Comparison of ENCODE assay signal across 9 mouse cellular contexts in the genomic region with DNA sequence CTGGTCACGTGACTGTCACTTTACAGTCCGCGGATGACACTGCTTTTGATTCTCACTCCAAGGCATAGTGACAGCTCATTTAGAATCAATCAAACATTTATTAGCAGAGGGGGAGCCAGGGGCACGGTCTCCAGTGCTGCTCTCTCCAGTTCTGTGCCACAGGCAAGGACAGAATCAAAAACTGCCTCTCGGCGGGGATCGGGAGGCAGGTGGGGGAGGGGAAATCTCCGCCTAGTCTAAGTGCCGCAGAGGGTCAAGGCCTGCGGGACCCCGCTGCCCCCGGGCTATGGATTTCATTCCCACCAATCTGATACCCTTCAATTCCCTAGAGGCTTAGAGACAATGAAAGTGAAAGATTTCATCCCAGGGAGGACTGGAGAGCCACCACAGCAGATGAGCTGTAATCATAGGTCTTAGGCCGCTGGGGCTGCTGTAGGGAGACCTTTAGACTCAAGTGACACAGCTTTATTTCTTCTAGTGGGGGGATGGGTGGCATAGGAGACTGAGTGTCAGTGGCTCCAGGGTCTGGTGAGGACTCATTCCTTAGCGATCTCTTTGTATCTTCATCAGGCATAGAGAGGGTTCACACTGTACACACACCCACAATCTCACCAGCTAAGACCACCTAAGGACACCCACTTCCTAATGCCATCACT. TPM values are rescaled to one million over a fixed set of nuclear protein-coding genes. Genes with fewer than 3 reads are reported as not detected.
DNase-seq lines count a peak whose midpoint lies in the region; ATAC-seq lines count a peak whose summit lies in the region.
"Had no signal": no experiment of that assay in that cellular context is flagged by ENCODE, and none has a peak within 500 bp of the region (broad histone marks: within the 10 kb centered on the region; RNA-seq: fewer than 3 reads in every experiment).

No protein-coding gene starts in this region.

- peak overlapping the region; percentile 28 for H3K4me3 ChIP-seq in embryonic facial prominence, embryonic 11.5 days (ENCODE audit: low read depth, low read length)
- peak overlapping the region; percentile 56 for H3K4me3 ChIP-seq in limb, embryonic 10.5 days
- peak overlapping the region; percentile 37 for H3K4me3 ChIP-seq in midbrain, embryonic 13.5 days (replicated peaks)

- no peak overlapping the region for H3K27ac ChIP-seq in embryonic facial prominence, embryonic 11.5 days (replicated peaks; ENCODE audit: low read depth, low read length)
- peak overlapping the region; percentile 73 for H3K27ac ChIP-seq in limb, embryonic 10.5 days
- H3K27ac ChIP-seq in midbrain, embryonic 13.5 days, result peak overlapping the region; percentile 91

- no peak overlapping the region for H3K9ac ChIP-seq in embryonic facial prominence, embryonic 11.5 days (replicated peaks; ENCODE audit: low read length)
- H3K9ac ChIP-seq in midbrain, embryonic 13.5 days (replicated peaks), result peak overlapping the region; percentile 51; the same call in 1 of the 2 replicates

- no peaks in the 10 kb centered on the region for H3K4me1 ChIP-seq in embryonic facial prominence, embryonic 11.5 days (ENCODE audit: control insufficient read depth, insufficient read depth, low read length)
- peaks cover 35% of the 10 kb centered on the region for H3K4me1 ChIP-seq in limb, embryonic 10.5 days
- H3K4me1 ChIP-seq in midbrain, embryonic 13.5 days (replicated peaks), result peaks cover 38% of the 10 kb centered on the region

- H3K36me3 ChIP-seq in embryonic facial prominence, embryonic 11.5 days (replicated peaks; ENCODE audit: control insufficient read depth, insufficient read depth, low read depth, low read length), result no peaks in the 10 kb centered on the region
- no peaks in the 10 kb centered on the region for H3K36me3 ChIP-seq in limb, embryonic 10.5 days
- H3K36me3 ChIP-seq in midbrain, embryonic 13.5 days, result no peaks in the 10 kb centered on the region

- no peaks in the 10 kb centered on the region for H3K9me3 ChIP-seq in embryonic facial prominence, embryonic 11.5 days (replicated peaks; ENCODE audit: control insufficient read depth, low read length)
- H3K9me3 ChIP-seq in limb, embryonic 10.5 days (replicated peaks), result no peaks in the 10 kb centered on the region
- no peaks in the 10 kb centered on the region for H3K9me3 ChIP-seq in midbrain, embryonic 13.5 days

- intact Hi-C loops in heart, postnatal 36 days (cut with DNase I), result loop anchor here (5.0 kb wide), 1 partner anchor 169 kb away; no protein-coding TSS in a partner anchor

- H3K4me2 ChIP-seq in embryonic facial prominence, embryonic 11.5 days (ENCODE audit: low read depth, low read length), result peak overlapping the region; percentile 44
- peak overlapping the region; percentile 57 for H3K4me2 ChIP-seq in midbrain, embryonic 13.5 days (replicated peaks)

- peak; percentile 88 for ATAC-seq in embryonic facial prominence, embryonic 11.5 days (replicated peaks; ENCODE audit: insufficient number of reproducible peaks, low FRiP score, low TSS enrichment, low read depth)
- ATAC-seq in midbrain, embryonic 13.5 days, result peak; percentile 95
- no peak for ATAC-seq in inflammation-experienced regulatory T-cells, adult 6 months

- DNase-seq in kidney, adult 11 months, result peak; percentile 26
- DNase-seq in kidney, adult 8-10 months, result no peak
- DNase-seq in adrenal gland, postnatal 10 days, result peak; percentile 53
- peak; percentile 58 for DNase-seq in embryonic facial prominence, embryonic 11.5 days (ENCODE audit: low spot score)
- DNase-seq in heart, postnatal 36 days, result peak; percentile 37 to 54
- peak; percentile 68 for DNase-seq in limb, embryonic 10.5 days (ENCODE audit: low spot score)

- WGBS in embryonic facial prominence, embryonic 11.5 days, result 2% methylated on average over 14 of the region's 14 CpGs
- 3% methylated on average over 14 of the region's 14 CpGs for WGBS in limb, embryonic 10.5 days
- 2% methylated on average over 14 of the region's 14 CpGs for WGBS in midbrain, embryonic 13.5 days

- H3K27me3 ChIP-seq in embryonic facial prominence, embryonic 11.5 days (ENCODE audit: control insufficient read depth, insufficient read depth, low read length), result no peaks in the 10 kb centered on the region
- peaks cover 5% of the 10 kb centered on the region for H3K27me3 ChIP-seq in limb, embryonic 10.5 days (ENCODE audit: low read depth, poor library complexity, severe bottlenecking)
- H3K27me3 ChIP-seq in midbrain, embryonic 13.5 days, result no peaks in the 10 kb centered on the region

RNA-seq across cellular contexts. Expression of a gene that starts 31.9 kb away (rescaled TPM):
- total RNA-seq in adrenal gland, postnatal 10 days (2021), result not detected
- polyA plus RNA-seq in embryonic facial prominence, embryonic 11.5 days (2014; fragmentation: Nextera tagmentation; extraction: Ambion mirVana), result not detected in 2 replicates
- not detected for total RNA-seq in heart, postnatal 36 days (2021)
- not detected in 2 replicates for polyA plus RNA-seq in limb, embryonic 10.5 days (2016; fragmentation: Nextera tagmentation; extraction: Ambion mirVana)
- not detected in 2 replicates for polyA plus RNA-seq in midbrain, embryonic 13.5 days (2015; fragmentation: Nextera tagmentation; extraction: Ambion mirVana)
- polyA plus RNA-seq in inflammation-experienced regulatory T-cells, adult 6 months (2017; shearing (Covaris generic)), result not detected
- total RNA-seq: gastrocnemius, postnatal 4 days had no signal

RNA-seq across cellular contexts. Expression of a gene that starts 47.2 kb away (rescaled TPM):
- 1 to 10 TPM; 8.5 to 9.0 TPM for total RNA-seq in adrenal gland, postnatal 10 days (2021)
- polyA plus RNA-seq in embryonic facial prominence, embryonic 11.5 days (2014; fragmentation: Nextera tagmentation; extraction: Ambion mirVana), result 59.8 and 72.3 TPM in 2 replicates
- 1 to 10 TPM; 4.3 to 5.2 TPM for total RNA-seq in heart, postnatal 36 days (2021)
- 47.0 and 53.5 TPM in 2 replicates for polyA plus RNA-seq in limb, embryonic 10.5 days (2016; fragmentation: Nextera tagmentation; extraction: Ambion mirVana)
- 43.6 and 45.8 TPM in 2 replicates for polyA plus RNA-seq in midbrain, embryonic 13.5 days (2015; fragmentation: Nextera tagmentation; extraction: Ambion mirVana)
- not detected for polyA plus RNA-seq in inflammation-experienced regulatory T-cells, adult 6 months (2017; shearing (Covaris generic))

Comparison
In these comparisons a context has a peak if more than half of its experiments do, and no peak if none do; other contexts are left out.
1. DNase-seq: peak in kidney, adult 11 months (single experiment), adrenal gland, postnatal 10 days (single experiment), embryonic facial prominence, embryonic 11.5 days (single experiment), heart, postnatal 36 days (2 of 2) and limb, embryonic 10.5 days (single experiment); none in kidney, adult 8-10 months (0 of 2).
2. RNA of a gene that starts 47.2 kb away (polyA plus RNA-seq): 59.8 to 72.3 TPM in embryonic facial prominence, embryonic 11.5 days, 47.0 to 53.5 TPM in limb, embryonic 10.5 days and 43.6 to 45.8 TPM in midbrain, embryonic 13.5 days; not detected in inflammation-experienced regulatory T-cells, adult 6 months; every median in the first group is over 10 times any median in the second.
3. Peak in every context shown above with its lines, with median percentiles within 50 percentile points of each other: H3K4me3 ChIP-seq.